8 mouse cellular contexts compared by ENCODE assay signal in genomic region chr4:44755553-44756133, GRCm38 (mm10). TPM values are rescaled to one million over a fixed set of nuclear protein-coding genes. Genes with fewer than 3 reads are reported as not detected.
A peak's percentile ranks its signal among the peaks of the same experiment; 100 is the strongest.
DNase-seq lines count a peak whose midpoint lies in the region; ATAC-seq and TF ChIP-seq lines count a peak whose summit lies in the region.

Gene Zcchc7, plus strand, starts transcription at chr4:44755877.

- no peaks in the 10 kb centered on the region for H3K36me3 ChIP-seq in C2C12 (ENCODE audit: control insufficient read depth, insufficient read depth)
- H3K36me3 ChIP-seq in limb, embryonic 14.5 days (ENCODE audit: control insufficient read depth, insufficient read depth, low read length), result no peaks in the 10 kb centered on the region
- H3K36me3 ChIP-seq in stomach, embryonic 14.5 days (ENCODE audit: control insufficient read depth, insufficient read depth, low read length), result no peaks in the 10 kb centered on the region

- H3K4me3 ChIP-seq in C2C12 (ENCODE audit: insufficient read depth, poor library complexity, severe bottlenecking), result peak within 1 kb of the TSS; percentile 87
- H3K4me3 ChIP-seq in embryonic fibroblast, embryonic 13.5 days (ENCODE audit: insufficient read depth, low read length), result peak within 1 kb of the TSS; percentile 70
- peak within 1 kb of the TSS; percentile 93 for H3K4me3 ChIP-seq in limb, embryonic 14.5 days (replicated peaks; ENCODE audit: low read length)
- peak within 1 kb of the TSS; percentile 98 for H3K4me3 ChIP-seq in stomach, embryonic 14.5 days (ENCODE audit: low read depth, low read length)

- H3K27ac ChIP-seq in embryonic fibroblast, embryonic 13.5 days (ENCODE audit: insufficient read depth, low read length), result peak within 1 kb of the TSS; percentile 41
- H3K27ac ChIP-seq in limb, embryonic 14.5 days (replicated peaks; ENCODE audit: low read depth, low read length), result peak within 1 kb of the TSS; percentile 85
- H3K27ac ChIP-seq in stomach, embryonic 14.5 days (ENCODE audit: low read length), result peak within 1 kb of the TSS; percentile 91

- peaks cover 40% of the 10 kb centered on the region for H3K79me2 ChIP-seq in C2C12 (ENCODE audit: control insufficient read depth, insufficient read depth)

- intact Hi-C loops in heart, postnatal 25 days (cut with DNase I), result loop anchor here (10.0 kb wide), 2 partner anchors 149 to 349 kb away; partner anchors contain the start of gene Tomm5

- no peaks in the 10 kb centered on the region for H3K9me3 ChIP-seq in limb, embryonic 14.5 days (ENCODE audit: control insufficient read depth, low read length)
- no peaks in the 10 kb centered on the region for H3K9me3 ChIP-seq in stomach, embryonic 14.5 days (ENCODE audit: control insufficient read depth, low read depth, low read length)

- no peak; the same call in 1 of the 2 replicates for TF ChIP-seq POLR2A in embryonic fibroblast, embryonic 13.5 days (IDR thresholded peaks at IDR 0.05; ENCODE audit: low read depth, low read length)
- TF ChIP-seq POLR2A in limb, embryonic 14.5 days (IDR thresholded peaks at IDR 0.05; ENCODE audit: borderline replicate concordance, extremely low read depth, insufficient read depth, insufficient read length), result no peak

- 5% methylated on average over 15 of the region's 15 CpGs for WGBS in limb, embryonic 14.5 days
- WGBS in stomach, embryonic 14.5 days, result 4% methylated on average over 15 of the region's 15 CpGs

- H3K9ac ChIP-seq in limb, embryonic 14.5 days (ENCODE audit: low read depth, low read length, severe bottlenecking), result peak within 1 kb of the TSS; percentile 91
- H3K9ac ChIP-seq in stomach, embryonic 14.5 days (replicated peaks; ENCODE audit: low read depth, low read length), result peak within 1 kb of the TSS; percentile 90

- ATAC-seq in cerebellum, adult (ENCODE audit: insufficient number of reproducible peaks, low FRiP score, low TSS enrichment), result peak; percentile 64
- peak; percentile 51 for ATAC-seq in limb, embryonic 14.5 days (ENCODE audit: low FRiP score, low read depth)
- ATAC-seq in stomach, embryonic 14.5 days (ENCODE audit: insufficient number of reproducible peaks, insufficient read depth, low FRiP score, low read depth), result peak; percentile 58

- peak within 1 kb of the TSS; percentile 94 for H3ac ChIP-seq in C2C12 (ENCODE audit: control insufficient read depth, insufficient read length, low read depth)

- no peaks in the 10 kb centered on the region for H3K4me1 ChIP-seq in embryonic fibroblast, embryonic 13.5 days (ENCODE audit: control insufficient read depth, insufficient read depth, low read length)
- peaks cover 8% of the 10 kb centered on the region for H3K4me1 ChIP-seq in limb, embryonic 14.5 days (ENCODE audit: control insufficient read depth, insufficient read depth, low read length)
- 0 out of 2 replicates have a peak, but pooled peaks cover 3% of the 10 kb centered on the region for H3K4me1 ChIP-seq in stomach, embryonic 14.5 days (ENCODE audit: control insufficient read depth, insufficient read depth, low read length)

- no peak for TF ChIP-seq CTCF in C2C12 (IDR thresholded peaks at IDR 0.05; ENCODE audit: control insufficient read depth, insufficient read depth, insufficient read length)
- no peak for TF ChIP-seq CTCF in embryonic fibroblast, embryonic 13.5 days (IDR thresholded peaks at IDR 0.05; ENCODE audit: borderline replicate concordance, insufficient read depth, low read length)

- H3K4me2 ChIP-seq in limb, embryonic 14.5 days (replicated peaks; ENCODE audit: low read depth, low read length, severe bottlenecking), result peak within 1 kb of the TSS; percentile 64
- peak within 1 kb of the TSS; percentile 74 for H3K4me2 ChIP-seq in stomach, embryonic 14.5 days (replicated peaks; ENCODE audit: low read depth, low read length)

- no peak for DNase-seq in cerebellum, adult 9-11 months
- DNase-seq in heart, postnatal 25 days (ENCODE audit: low spot score), result no peak
- DNase-seq in limb, embryonic 14.5 days (ENCODE audit: low spot score), result no peak
- no peak for DNase-seq in cerebellum, postnatal 10 days

- peaks cover 17% of the 10 kb centered on the region for H3K79me3 ChIP-seq in C2C12 (ENCODE audit: low read depth)

- H3K27me3 ChIP-seq in C2C12 (ENCODE audit: control insufficient read depth, insufficient read depth, insufficient read length), result peaks cover 4% of the 10 kb centered on the region
- H3K27me3 ChIP-seq in limb, embryonic 14.5 days (ENCODE audit: control insufficient read depth, insufficient read depth, low read length), result no peaks in the 10 kb centered on the region
- H3K27me3 ChIP-seq in stomach, embryonic 14.5 days (ENCODE audit: control insufficient read depth, insufficient read depth, low read length), result no peaks in the 10 kb centered on the region

TF ChIP-seq in C2C12, 6 proteins besides CTCF, POLR2A, EP300 and RAD21:
- TF ChIP-seq CEBPB (IDR thresholded peaks at IDR 0.05; ENCODE audit: low read depth) (no peak), USF1 (IDR thresholded peaks at IDR 0.05; ENCODE audit: low read depth) (no peak), FOSL1 (IDR thresholded peaks at IDR 0.05; ENCODE audit: insufficient read depth, low read length, poor library complexity, severe bottlenecking) (no peak), MAX (IDR thresholded peaks at IDR 0.05) (no peak)

RNA-seq across cellular contexts. Expression of gene Zcchc7, which starts in this region (rescaled TPM):
- 5.3 TPM for polyA plus RNA-seq in C2C12 (2012; fragmentation: generic; extraction: Trizol)
- 43.4 and 45.0 TPM in 2 replicates for polyA plus RNA-seq in embryonic fibroblast, embryonic 13.5 days (2011; ENCODE audit: insufficient read length, low read depth, missing spikeins)
- total RNA-seq in heart, postnatal 25 days (2021), result 10 to 100 TPM; 12.9 to 15.5 TPM
- polyA plus RNA-seq in limb, embryonic 14.5 days (2012; rRNA removed), result 32.5 and 39.2 TPM in 2 replicates
- 35.2 and 36.7 TPM in 2 replicates for polyA plus RNA-seq in limb, embryonic 14.5 days (2014; fragmentation: Nextera tagmentation; extraction: Ambion mirVana)
- polyA plus RNA-seq in stomach, embryonic 14.5 days (2014; fragmentation: Nextera tagmentation; extraction: Ambion mirVana), result 58.8 and 58.9 TPM in 2 replicates

Comparison
In these comparisons a context has a peak if more than half of its experiments do, and no peak if none do; other contexts are left out.
1. H3K27ac ChIP-seq: peak in every context shown above with its lines; median percentile 91 in stomach, embryonic 14.5 days; 85 in limb, embryonic 14.5 days; 41 in embryonic fibroblast, embryonic 13.5 days.